Mouse (Mus musculus): ENCODE results near the gene Il22ra2. TPM values are rescaled to one million over a fixed set of nuclear protein-coding genes. Genes with fewer than 3 reads are reported as not detected.

Il22ra2 gene
- total RNA-seq, 2 experiments from 2014 or later: not detected

Other genes with a start within 250 kb of the Il22ra2 start
- 10 to 100 TPM; 24.2 to 25.6 TPM for gene Ifngr1, start 30.0 kb upstream of the Il22ra2 start, total RNA-seq (2021)
- gene Il20ra, start 90.6 kb downstream of the Il22ra2 start, total RNA-seq (2021): not detected
- gene Slc35d3, start 229.5 kb downstream of the Il22ra2 start, total RNA-seq (2021): not detected